Mouse (Mus musculus) adrenal gland, adult (tissue): Measurements from ENCODE around the gene Vamp2.

Experiments
- DNase-seq, 2 experiments: peaks; one replicate each; pipeline ENCODE4 v3.0.0; 2022 to 2023; ENCODE audit warnings: low spot score in 1 of 2; ENCODE audit not compliant: inconsistent age in 2 of 2

Gene Vamp2

DNA sequence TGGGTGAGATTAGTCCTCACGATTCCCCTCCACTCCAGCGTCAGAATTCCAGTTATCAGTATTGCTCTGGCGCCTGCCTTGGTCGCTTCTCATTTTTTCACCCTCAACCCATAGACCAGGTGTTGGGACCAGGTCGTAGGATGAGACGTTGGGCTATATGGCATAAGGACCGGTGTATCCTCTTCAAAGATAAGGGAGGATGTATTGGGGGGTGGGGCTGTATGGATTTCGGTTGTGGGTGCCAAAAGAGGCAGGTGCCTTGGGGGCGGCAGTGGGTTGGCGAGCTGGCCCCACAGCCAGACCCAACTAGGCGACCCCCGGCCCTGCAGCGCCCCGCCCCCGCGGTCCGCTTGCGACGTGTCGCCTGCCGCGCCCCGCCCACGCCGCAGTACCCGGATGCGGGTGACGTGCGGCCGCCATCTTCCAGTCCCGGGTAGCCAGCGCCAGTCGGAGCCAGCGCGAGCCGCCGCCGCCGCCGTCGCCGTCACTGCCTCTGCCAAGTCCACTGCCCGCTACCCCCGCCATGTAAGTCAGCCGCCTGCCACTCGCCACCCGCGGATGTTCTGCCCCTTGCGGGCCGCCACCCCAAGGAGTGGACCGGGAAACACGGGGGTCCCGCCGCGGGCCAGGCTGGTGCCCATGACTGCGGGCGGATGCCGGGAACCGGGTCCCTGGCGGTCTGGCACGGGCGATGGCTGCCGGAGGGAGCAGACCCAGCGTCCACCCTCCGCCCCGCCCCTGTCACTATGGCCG is at the start of gene Vamp2:
TSS of gene Vamp2 (plus strand) at position 388 of the 753 bp plus-strand sequence.
- peak; percentile 93 to 96 for DNase-seq

DNA sequence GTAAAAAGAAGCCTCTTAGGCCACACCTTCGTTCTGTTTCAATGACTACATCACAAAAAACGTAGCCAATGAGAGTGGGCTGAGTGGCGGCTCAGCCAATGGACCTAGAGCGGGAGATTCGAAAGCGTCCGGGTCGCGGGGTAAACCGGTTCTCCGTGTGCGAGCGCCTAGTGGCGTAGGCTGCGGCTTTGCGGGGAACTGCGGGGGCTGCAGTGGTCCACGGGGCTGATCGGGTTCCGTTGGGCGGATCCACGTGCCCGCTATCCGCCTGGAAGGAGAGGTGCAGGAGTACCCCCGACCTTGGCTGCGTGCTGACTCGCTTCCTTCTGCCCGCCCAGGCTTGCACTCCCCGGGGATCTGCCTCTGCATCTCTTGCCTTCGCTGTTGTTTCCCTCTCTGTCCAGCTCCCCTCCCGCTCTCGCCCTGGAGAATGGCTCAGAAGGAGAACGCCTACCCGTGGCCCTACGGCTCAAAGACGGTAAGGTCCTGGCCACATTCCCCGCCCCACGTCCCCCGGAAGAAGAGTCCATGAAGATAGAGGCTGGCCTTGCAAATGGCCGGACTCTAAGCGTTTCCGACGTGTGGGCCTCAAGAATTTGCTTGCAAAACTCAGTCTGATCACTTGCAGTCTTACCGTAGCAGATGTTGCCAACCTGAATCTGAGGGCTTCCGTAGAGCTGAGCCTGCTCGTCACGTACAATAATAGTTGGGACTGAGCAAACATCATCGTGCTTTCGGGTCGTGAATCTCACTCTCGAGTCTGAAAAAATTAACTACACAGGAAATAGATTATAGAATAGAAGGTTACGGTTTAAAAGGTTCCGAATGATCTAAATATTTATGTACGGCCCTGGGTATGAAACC is 42.5 kb upstream of the Vamp2 start, which contains the start of gene Aurkb:
TSS of gene Aurkb (plus strand) at position 117 of the 864 bp plus-strand sequence.
- peak; percentile 81 to 94 for DNase-seq

DNA sequence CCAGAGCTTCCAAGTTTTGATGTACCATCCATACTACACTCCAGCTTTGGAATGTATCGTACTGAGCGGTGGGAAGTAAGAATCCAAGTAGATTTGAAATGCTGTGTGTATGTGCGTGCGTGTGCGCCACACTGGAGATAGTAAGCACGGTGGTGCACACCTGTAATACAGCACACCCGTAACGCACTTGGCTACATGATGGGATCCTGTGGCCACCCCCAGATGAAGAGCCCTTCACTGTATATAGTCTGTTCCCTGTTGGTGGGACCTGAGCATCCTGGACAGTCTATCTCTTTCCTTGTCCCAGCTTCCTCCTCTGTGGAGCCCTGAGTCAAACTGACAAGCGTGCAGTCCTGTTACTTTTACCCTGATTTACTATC is 41.9 kb upstream of the Vamp2 start:
- no peak for DNase-seq

GRCm38 (mm10) chr11:69047592-69047991 is 40.7 kb upstream of the Vamp2 start:
- DNase-seq: no peak

DNA sequence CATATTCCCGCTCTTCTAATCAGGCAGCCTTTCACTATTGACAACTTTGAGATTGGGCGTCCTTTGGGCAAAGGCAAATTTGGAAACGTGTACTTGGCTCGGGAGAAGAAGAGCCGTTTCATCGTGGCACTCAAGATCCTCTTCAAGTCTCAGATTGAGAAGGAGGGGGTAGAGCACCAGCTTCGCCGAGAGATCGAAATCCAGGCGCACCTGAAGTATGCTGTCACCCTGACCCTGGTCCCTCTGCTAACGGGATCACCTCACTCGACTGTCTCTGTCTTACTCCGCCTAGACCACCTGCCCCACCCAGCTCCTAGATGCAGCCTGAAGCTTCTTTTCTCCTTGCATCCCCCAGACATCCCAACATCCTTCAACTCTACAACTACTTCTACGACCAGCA is 40.1 kb upstream of the Vamp2 start:
- no peak for DNase-seq

DNA sequence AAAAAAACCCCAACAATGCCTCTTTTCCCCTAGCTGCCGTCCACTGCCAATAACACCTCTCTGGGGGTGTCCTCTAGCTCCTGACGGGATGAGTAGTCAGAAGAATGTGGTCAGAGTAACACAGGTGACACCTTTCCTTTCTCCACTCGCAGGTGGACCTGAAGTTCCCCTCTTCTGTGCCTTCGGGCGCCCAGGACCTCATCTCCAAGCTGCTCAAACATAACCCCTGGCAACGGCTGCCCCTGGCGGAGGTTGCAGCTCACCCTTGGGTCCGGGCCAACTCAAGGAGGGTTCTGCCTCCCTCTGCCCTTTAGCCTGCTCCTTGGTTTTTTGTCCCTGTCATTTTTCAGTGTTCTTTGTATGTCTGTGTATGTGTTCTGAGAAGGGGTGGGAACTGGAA is 37.5 kb upstream of the Vamp2 start:
- peak in 1 of 2 experiments; percentile 46 for DNase-seq

DNA sequence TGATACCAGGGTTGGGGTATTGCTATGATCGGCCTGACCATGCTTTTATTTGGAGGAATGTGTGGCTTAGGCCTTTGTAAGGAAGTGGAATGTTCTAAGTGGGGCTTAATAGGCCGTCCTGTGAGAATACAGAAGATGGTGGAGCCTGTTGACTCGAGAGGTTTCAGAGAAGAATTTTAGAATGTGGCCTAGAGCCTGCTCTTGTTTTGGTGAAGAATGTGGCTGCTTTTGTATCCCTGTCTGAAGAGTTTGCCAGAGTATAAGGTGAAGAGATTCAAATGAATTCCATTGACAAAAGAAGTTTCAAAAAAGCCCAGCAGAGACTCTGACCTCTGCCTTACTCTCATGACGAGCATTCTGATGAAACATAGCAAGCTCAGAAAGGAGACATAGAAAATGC is 36.5 kb upstream of the Vamp2 start:
- no peak for DNase-seq

DNA sequence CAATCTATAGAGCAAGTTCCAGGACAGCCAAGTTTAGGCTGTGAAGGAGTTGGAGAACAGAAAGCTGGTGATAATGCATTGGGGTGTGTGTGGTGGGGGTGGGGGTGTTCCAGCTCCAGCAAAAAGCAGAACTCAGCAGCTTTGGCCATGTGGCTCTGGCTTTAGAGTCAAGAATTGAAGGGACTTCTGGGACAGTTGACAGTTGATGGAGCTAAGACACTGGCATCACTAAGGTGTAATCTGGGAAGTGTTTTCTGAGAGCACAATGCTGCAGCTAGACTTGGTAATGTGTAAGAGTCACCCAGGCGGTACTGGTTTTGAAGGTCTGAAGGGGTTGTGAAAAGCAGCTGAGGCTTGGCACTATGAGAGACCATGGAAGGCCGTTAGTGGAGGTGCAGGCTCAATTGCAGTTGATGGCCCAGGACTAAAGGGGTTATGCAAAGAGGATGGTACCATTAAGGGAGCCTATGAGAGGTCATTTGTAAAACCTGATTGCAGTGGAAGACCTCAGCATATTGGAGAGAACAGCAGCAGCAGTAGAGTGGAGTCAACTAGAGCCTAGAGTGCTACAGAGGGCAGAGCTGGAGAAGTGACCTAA is 35.4 kb upstream of the Vamp2 start:
- no peak for DNase-seq

DNA sequence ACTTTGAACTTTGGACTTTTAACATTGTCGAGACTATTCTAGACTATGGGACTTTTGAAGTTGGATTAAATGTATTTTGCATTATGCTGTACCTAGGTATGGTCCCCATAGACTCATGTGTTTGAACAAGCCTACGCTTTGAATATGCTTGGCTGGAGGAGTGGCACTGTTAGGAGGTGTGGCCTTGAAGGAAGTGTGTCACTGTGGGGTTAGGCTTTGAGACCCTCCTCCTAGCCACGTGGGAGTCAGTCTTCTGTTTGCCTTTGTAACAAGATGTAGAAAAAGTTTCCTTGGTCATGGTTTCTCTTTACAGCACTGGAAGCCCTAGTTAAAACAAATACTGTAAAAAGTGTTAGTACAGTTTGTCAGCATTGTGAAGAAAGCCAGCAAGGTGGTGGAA is 34.4 kb upstream of the Vamp2 start:
- no peak for DNase-seq

GRCm38 (mm10) chr11:69058265-69058664 is 30.0 kb upstream of the Vamp2 start:
- DNase-seq: no peak

GRCm38 (mm10) chr11:69058729-69059356 is 29.4 kb upstream of the Vamp2 start:
- DNase-seq: no peak

DNA sequence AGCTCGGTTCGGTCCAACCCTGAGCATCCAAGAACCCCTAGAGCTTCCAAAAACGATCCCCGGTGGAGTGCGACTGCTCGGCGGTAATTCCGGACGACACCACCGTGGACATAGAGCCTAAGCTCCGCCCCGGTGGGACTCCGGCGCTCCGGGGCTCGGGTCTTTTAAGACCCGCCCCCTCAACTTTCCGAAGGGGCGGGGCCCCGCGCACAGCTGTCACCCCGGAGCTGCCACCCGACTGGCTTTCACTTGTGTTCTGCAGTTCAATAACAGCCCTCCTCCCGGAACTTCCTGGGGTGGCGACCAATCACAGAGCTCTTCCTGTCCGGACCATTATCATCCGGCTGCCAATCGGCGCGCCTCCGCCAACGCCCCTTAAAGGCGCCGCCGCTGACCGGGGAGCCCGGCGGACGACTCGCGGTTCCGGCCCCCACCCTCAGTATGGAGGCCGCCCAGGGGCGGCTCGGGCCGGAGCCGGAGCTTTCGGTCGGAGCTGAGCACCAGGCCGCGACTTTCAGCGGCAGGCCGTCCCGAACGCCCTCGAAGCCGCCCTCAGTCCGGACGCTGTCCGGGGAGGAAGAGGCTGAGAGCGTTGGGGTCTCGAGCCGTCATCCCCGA is 28.8 kb upstream of the Vamp2 start, which contains the start of gene Borcs6:
TSS of gene Borcs6 (plus strand) at position 361 of the 618 bp plus-strand sequence.
- peak; percentile 98 for DNase-seq

GRCm38 (mm10) chr11:69059975-69060411 is 28.3 kb upstream of the Vamp2 start:
- DNase-seq: no peak

DNA sequence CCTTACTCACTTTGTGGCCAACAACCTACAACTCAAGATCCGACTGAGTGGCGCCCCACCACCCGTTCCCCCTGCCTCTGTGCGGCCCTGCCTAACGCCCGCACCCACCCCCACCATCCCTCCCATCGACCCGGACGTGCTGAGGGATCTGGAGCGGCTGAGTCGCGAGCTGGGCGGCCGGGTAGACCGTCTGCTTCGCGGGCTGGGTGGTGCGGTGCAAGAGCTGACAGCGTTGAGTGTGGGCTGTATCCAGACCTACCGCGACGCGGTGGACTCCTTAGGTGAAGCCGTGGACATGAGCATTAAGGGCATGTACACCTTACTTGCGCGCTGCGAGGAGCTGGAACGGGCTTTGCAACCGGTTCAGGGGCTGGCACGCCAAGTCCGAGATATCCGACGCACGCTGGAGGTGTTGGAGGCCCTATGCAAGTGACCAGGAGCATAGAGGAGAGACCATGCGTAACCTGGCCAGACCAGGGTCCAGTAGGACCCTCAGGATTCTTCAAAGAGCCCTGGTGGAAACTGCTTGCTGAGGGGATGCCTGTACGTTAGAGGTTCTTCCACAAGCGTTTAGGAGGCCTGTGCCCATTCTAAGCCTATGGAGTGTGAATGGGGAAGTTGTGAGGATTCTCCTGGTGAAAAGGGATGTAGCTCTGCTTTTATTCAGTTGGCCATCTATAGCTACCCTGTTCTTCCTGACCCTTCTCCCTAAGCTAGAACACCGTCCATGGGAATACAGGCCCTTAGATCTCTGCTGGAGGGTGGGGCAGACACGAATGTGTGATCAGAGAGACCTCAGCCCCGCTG is 27.6 kb upstream of the Vamp2 start:
- peak; percentile 63 to 84 for DNase-seq

DNA sequence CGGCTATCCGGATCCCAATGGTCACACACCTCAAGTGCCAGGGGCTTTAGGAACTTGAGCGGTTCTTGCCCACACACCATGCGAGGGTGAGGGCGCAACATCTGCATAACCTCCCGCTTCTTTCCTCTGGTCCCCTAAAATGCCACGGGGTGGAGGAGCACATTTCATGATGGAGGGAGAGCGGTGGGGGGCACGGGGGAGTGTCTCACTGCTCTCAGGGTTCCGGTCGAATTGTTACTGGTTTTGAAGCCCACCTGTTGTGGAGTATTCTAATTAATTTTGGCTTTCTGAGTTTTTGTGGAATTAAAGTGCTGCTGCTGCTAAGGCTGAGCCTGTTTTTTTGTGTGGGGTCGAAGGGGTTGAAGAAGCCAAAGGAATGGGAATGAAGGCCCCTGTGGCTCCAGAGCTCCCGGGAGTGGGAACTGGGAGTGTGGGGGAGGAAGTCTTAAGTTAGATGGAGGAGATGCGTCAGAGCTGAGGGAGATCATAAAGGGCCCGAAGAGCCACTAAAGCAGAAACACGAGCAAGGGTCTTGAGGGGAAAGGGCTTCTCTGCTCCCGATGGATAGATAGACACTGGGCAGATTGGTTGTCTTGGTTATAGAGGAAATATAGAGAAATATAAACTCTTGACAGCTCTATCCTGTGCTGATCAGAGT is 26.9 kb upstream of the Vamp2 start:
- peak; percentile 49 to 67 for DNase-seq

DNA sequence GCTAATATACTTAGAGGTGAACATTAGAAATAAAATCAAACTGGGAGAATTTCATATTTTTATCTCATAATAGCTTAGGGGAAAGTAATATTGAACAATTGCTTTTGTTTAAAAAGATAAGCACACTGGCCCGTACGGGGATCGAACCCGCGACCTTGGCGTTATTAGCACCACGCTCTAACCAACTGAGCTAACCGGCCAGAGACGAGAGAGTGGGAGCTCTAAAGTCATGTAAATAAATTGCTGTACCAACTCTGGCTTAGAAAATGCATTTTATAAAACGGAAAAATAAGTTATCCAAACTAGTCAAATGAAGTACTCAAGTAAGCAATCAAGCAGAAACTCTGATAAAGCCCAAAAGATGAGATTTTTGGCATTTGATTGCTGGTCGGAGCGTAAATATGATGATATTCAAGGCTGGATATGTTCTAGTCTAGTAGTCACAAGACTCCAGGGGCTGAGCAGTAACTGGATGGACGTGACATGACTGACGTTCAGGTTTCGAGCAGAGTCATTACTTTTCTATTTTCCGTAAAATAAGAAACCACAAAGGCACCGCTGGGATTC is 26.0 kb upstream of the Vamp2 start:
- peak; percentile 82 to 96 for DNase-seq

- DNase-seq: peak; percentile 95 to 100
These were observed 25.5 kb upstream of the Vamp2 start for GRCm38 (mm10) chr11:69062761-69063224.

DNA sequence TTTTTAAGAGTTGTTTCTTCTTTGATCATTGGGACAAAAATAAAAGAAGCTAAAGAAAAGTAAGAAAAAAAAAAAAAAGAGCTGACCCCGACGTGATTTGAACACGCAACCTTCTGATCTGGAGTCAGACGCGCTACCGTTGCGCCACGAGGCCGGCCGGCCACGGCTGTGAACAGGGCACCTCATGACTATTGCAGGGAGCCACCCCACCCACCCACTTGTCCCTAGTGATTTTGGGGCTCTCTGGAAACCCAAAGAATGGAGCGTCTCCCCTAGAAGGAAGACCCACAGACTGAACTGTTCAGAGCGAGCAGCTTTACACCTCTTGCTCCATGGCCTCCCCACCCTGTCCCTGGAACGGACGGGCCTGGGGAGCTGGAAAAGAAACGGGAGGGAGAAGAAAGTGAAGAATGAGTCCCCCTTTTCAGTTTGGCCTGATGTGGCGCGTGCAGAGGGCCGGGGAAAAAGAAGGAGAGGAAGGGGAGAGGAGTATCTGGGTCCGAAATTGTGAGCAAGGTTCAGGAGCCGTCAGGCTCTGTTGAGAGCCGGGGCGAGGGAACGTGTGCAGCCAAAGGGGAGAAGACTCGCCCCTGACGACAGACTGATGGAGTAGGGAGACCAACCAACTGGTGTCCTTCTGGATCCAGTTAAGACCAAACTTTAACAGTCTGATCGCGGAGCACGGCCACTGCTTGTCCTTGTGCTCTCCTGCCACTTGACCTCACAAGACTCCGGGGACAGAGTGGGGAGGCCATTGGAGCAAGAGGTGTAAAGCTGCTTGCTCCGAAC is 24.7 kb upstream of the Vamp2 start:
- DNase-seq: peak; percentile 82 to 97
